Mouse (Mus musculus) neural tube, embryonic 15.5 days (tissue): Measurements from ENCODE around the gene Mreg. TPM values are rescaled to one million over a fixed set of nuclear protein-coding genes. Genes with fewer than 3 reads are reported as not detected.
"Not testable (repeated sequence)": the region's sequence is repeated elsewhere in the genome, so short reads cannot be mapped to it uniquely, and the experiment has no call there.

ENCODE experiments used
- ATAC-seq: fragments of 200-750 bp; cut with Nextera tagmentation; 2 replicates; pipeline ENCODE4 v1.8.0; 2017; ENCODE audit warnings: mild to moderate bottlenecking, moderate TSS enrichment, moderate library complexity; ENCODE audit not compliant: low FRiP score
- H3K27ac ChIP-seq: fragments of 300-500 bp; sonication (generic); replicated peaks from 2 replicates; pipeline ENCODE4 v1.5.1; 2015; ENCODE audit warnings: mild to moderate bottlenecking, inconsistent platforms
- H3K27me3 ChIP-seq: fragments of 300-500 bp; sonication (generic); replicated peaks from 2 replicates; pipeline ENCODE4 v1.6.1; 2015; ENCODE audit warnings: inconsistent platforms
- H3K36me3 ChIP-seq: fragments of 300-500 bp; sonication (generic); 2 replicates; pipeline ENCODE4 v1.6.1; 2015; ENCODE audit warnings: inconsistent platforms
- H3K4me1 ChIP-seq: fragments of 300-500 bp; sonication (generic); 2 replicates; pipeline ENCODE4 v1.6.1; 2015; ENCODE audit warnings: inconsistent platforms
- H3K4me2 ChIP-seq: fragments of 300-500 bp; sonication (generic); 2 replicates; pipeline ENCODE4 v1.6.1; 2015; ENCODE audit warnings: inconsistent platforms, mild to moderate bottlenecking, moderate library complexity
- H3K4me3 ChIP-seq: fragments of 300-500 bp; sonication (generic); replicated peaks from 2 replicates; pipeline ENCODE4 v1.5.1; 2015; ENCODE audit warnings: mild to moderate bottlenecking, inconsistent platforms
- H3K9ac ChIP-seq: fragments of 300-500 bp; sonication (generic); replicated peaks from 2 replicates; pipeline ENCODE4 v1.6.1; 2015; ENCODE audit warnings: mild to moderate bottlenecking, inconsistent platforms
- H3K9me3 ChIP-seq: fragments of 300-500 bp; sonication (generic); replicated peaks from 2 replicates; pipeline ENCODE4 v1.6.1; 2016; ENCODE audit warnings: inconsistent platforms
- WGBS: fragments of 180-500 bp; shearing (Covaris S2); methylation state at CpG from one replicate; pipeline ENCODE4 v1.1.7; 2015; ENCODE audit warnings: mixed read lengths; 5-methylcytosine and 5-hydroxymethylcytosine counted together
- polyA plus RNA-seq: library from polyadenylated mRNA; unstranded; fragments of >200 nt; fragmentation: Nextera tagmentation; extraction: Ambion mirVana; gene quantifications from 2 replicates; pipeline ENCODE4 v1.2.1, GENCODE M21; 2015

The Mreg gene
- polyA plus RNA-seq, 1 experiment from 2014 or later = 2.9 TPM

DNA sequence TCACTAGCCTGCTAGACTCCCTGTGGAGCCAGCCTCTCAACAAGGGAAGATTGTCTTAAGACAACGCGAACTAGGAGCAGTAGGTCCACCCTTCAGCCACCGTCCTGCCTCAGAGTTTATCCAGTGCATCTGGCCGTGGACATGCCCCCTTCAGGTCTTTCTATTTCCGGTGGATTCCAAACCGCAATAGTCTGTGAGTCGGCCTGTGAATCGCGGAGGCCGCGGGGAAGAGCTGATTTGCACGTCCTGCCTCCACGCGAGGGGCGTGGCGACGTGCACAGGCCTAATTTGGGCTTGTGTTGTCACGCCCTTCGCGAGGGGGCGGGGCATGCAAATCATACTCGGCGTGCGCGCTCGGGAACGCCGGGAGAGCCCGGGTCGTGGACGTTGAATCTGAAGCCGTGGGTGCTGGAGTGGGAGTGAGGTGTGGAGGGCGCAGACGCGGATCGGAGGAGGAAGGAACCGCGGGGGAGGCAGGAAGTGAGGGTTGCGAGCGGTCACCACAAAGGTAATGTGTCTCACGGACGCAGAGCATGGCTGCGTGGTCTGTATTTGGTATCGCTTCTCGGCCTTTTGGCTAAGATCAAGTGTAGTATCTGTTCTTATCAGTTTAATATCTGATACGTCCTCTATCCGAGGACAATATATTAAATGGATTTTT, 31.7 kb upstream of the Mreg start:
- WGBS = under 1% methylated on average over 47 of the region's 47 CpGs
- Histone ChIP-seq H3K4me2 (peak overlapping the region; percentile 65), H3K9ac (peak overlapping the region; percentile 84), H3K36me3 (no peaks in the 10 kb centered on the region), H3K4me3 (peak overlapping the region; percentile 50), H3K27ac (peak overlapping the region; percentile 99), H3K4me1 (no peaks in the 10 kb centered on the region), H3K9me3 (no peaks in the 10 kb centered on the region), H3K27me3 (no peaks in the 10 kb centered on the region)
- ATAC-seq = peak; percentile 96

DNA sequence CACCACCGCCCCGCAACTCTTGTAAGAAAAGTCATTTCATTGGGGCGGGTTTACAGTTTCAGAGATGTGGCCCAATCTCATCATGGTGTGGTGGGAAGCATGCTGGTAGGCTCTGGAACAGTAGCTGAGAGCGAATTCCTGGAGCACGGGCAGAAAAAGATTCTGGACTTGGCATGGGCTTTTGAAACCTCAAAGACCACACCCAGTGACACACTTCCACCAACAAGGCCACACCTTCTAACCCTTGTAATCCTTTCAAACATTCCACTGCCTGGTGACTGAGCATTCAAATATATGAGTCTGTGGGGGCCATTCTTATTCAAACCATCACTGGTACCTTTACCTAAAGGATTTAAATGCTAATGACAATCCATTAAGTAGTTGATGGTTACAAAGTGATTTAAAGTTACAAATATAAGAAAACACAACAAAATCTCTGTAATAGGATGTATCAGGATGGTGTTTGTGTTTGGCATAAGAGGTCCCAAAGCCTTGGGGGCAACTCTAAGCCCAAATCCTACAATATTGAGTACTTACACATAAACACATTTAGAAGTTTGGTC, 30.6 kb upstream of the Mreg start:
- ATAC-seq = no peak

GRCm38 (mm10) chr1:72239113-72239512, 27.0 kb upstream of the Mreg start:
- 86% methylated on average over 3 of the region's 3 CpGs for WGBS
- not testable (repeated sequence) for H3K27me3 ChIP-seq, ATAC-seq

More for the DNA sequence above, 30.6 kb upstream of the Mreg start:
- 94% methylated on average over 5 of the region's 5 CpGs for WGBS
- Histone ChIP-seq H3K9me3 (no peaks in the 10 kb centered on the region), H3K27ac (0 out of 2 replicates have a peak overlapping the region, but pooled peaks have one; percentile 99), H3K4me1 (peaks cover 4% of the 10 kb centered on the region), H3K4me2 (no peak overlapping the region), H3K27me3 (no peaks in the 10 kb centered on the region), H3K4me3 (no peak overlapping the region), H3K9ac (no peak overlapping the region), H3K36me3 (no peaks in the 10 kb centered on the region)

GRCm38 (mm10) chr1:72238016-72238580, 26.0 kb upstream of the Mreg start:
- peaks cover 10% of the 10 kb centered on the region for H3K4me1 ChIP-seq
- no peaks in the 10 kb centered on the region for H3K9me3 ChIP-seq
- no peaks in the 10 kb centered on the region for H3K36me3 ChIP-seq
- 0 out of 2 replicates have a peak, but pooled peaks cover 5% of the 10 kb centered on the region for H3K27me3 ChIP-seq
- no peak overlapping the region for H3K27ac ChIP-seq
- 0 out of 2 replicates have a peak overlapping the region, but pooled peaks have one; percentile 28 for H3K4me3 ChIP-seq
- ATAC-seq = no peak
- H3K9ac ChIP-seq = no peak overlapping the region
- peak overlapping the region; percentile 51; the same call in 1 of the 2 replicates for H3K4me2 ChIP-seq
- WGBS = 55% methylated on average over 10 of the region's 10 CpGs

More at GRCm38 (mm10) chr1:72239113-72239512, 27.0 kb upstream of the Mreg start:
- H3K36me3 ChIP-seq, H3K4me3 ChIP-seq, H3K4me2 ChIP-seq, H3K9ac ChIP-seq, H3K27ac ChIP-seq, H3K9me3 ChIP-seq: not testable (repeated sequence)
- peaks cover 10% of the 10 kb centered on the region for H3K4me1 ChIP-seq

- Histone ChIP-seq H3K36me3 (no peaks in the 10 kb centered on the region), H3K4me1 (peaks cover 10% of the 10 kb centered on the region), H3K27ac (no peak overlapping the region), H3K9me3 (no peaks in the 10 kb centered on the region), H3K27me3 (0 out of 2 replicates have a peak, but pooled peaks cover 5% of the 10 kb centered on the region), H3K4me3 (peak overlapping the region; percentile 28), H3K4me2 (peak overlapping the region; percentile 51), H3K9ac (no peak overlapping the region)
- 7% methylated on average over 13 of the region's 13 CpGs for WGBS
- no peak for ATAC-seq
Measured at GRCm38 (mm10) chr1:72237007-72237775, 25.1 kb upstream of the Mreg start.

GRCm38 (mm10) chr1:72236363-72237006, 24.4 kb upstream of the Mreg start:
- peak overlapping the region; percentile 68 for H3K4me2 ChIP-seq
- 0% methylated on average over 37 of the region's 50 CpGs for WGBS
- H3K36me3 ChIP-seq, H3K9me3 ChIP-seq, H3K27me3 ChIP-seq: not testable (repeated sequence)
- peak; percentile 88 for ATAC-seq
- H3K27ac ChIP-seq = peak overlapping the region; percentile 82
- H3K4me3 ChIP-seq = peak overlapping the region; percentile 54
- peak overlapping the region; percentile 58 for H3K9ac ChIP-seq
- peaks cover 10% of the 10 kb centered on the region for H3K4me1 ChIP-seq

GRCm38 (mm10) chr1:72232592-72232991, 20.5 kb upstream of the Mreg start:
- H3K27me3 ChIP-seq, ATAC-seq, H3K4me1 ChIP-seq, H3K27ac ChIP-seq, H3K9me3 ChIP-seq, H3K9ac ChIP-seq, H3K36me3 ChIP-seq, H3K4me3 ChIP-seq, H3K4me2 ChIP-seq: not testable (repeated sequence)
- WGBS = 81% methylated on average over 10 of the region's 10 CpGs

- Histone ChIP-seq H3K27ac (no peak overlapping the region), H3K4me2 (no peak overlapping the region), H3K36me3 (no peaks in the 10 kb centered on the region), H3K4me3 (no peak overlapping the region), H3K4me1 (no peaks in the 10 kb centered on the region), H3K9me3 (no peaks in the 10 kb centered on the region), H3K9ac (no peak overlapping the region), H3K27me3 (0 out of 2 replicates have a peak, but pooled peaks cover 7% of the 10 kb centered on the region)
- WGBS = 12% methylated on average over 3 of the region's 3 CpGs
- ATAC-seq = no peak
Measured at GRCm38 (mm10) chr1:72228974-72229373, 16.9 kb upstream of the Mreg start.

DNA sequence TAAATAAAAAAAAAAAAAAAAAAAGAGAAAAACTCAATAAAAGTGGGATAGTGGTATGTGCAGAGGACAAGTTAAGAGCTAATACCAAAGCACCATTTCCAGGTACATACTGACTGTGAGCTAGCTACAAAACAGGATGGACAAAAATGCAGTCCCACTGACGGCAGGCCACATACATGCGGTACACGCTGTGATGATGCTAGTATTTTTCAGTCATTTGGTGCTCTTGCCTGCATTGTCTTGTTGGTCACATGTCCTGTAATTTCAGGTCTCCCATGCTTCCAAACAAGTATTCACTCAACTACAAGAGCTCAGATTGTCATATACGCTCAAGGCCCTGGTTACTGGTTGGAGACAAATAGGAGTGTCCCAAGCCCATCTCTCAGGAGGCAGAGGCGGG, 15.4 kb upstream of the Mreg start:
- no peak overlapping the region for H3K4me3 ChIP-seq
- H3K36me3 ChIP-seq = no peaks in the 10 kb centered on the region
- no peak overlapping the region for H3K9ac ChIP-seq
- no peaks in the 10 kb centered on the region for H3K4me1 ChIP-seq
- H3K4me2 ChIP-seq = no peak overlapping the region
- H3K27ac ChIP-seq = no peak overlapping the region
- no peak for ATAC-seq
- WGBS = 92% methylated on average over 5 of the region's 5 CpGs
- H3K27me3 ChIP-seq = 0 out of 2 replicates have a peak, but pooled peaks cover 7% of the 10 kb centered on the region
- no peaks in the 10 kb centered on the region for H3K9me3 ChIP-seq

DNA sequence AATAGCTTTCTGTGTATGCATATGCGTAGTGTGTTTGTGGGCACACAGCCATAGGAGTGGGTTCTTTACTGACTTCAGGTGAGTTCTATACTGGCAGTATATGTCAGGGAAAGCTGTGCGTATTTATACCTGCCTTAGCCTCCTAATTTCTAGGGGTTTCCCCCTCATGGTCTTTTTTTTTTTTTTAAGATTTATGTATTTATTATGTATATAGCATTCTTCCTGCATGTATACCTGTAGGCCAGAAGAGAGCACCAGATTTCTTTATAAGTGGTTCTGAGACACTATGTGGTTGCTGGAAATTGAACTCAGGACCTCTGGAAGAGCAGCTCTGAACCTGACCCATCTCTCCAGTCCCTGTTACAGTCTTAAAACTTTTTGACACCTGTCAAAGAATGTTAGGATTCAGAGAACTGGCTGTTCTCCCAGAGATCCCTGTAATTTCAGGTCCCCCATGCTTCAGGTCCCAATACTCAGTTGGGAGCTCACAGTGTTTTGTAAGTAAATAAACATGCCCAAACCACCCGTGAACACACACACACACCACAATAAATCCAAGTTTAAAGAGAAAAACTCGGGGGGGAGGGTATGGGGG, 14.9 kb upstream of the Mreg start:
- no peaks in the 10 kb centered on the region for H3K36me3 ChIP-seq
- H3K4me3 ChIP-seq = no peak overlapping the region
- peak overlapping the region; percentile 29 for H3K27ac ChIP-seq
- 0 out of 2 replicates have a peak, but pooled peaks cover 7% of the 10 kb centered on the region for H3K27me3 ChIP-seq
- WGBS = 51% methylated on average over 4 of the region's 4 CpGs
- no peak overlapping the region for H3K9ac ChIP-seq
- H3K4me2 ChIP-seq = peak overlapping the region; percentile 77; the same call in 1 of the 2 replicates
- H3K4me1 ChIP-seq = no peaks in the 10 kb centered on the region
- ATAC-seq = no peak
- no peaks in the 10 kb centered on the region for H3K9me3 ChIP-seq
